Mouse (Mus musculus) lung, adult 2 months (tissue): Measurements from ENCODE around the gene Vps8.

Source experiments
- CTCF ChIP-seq: fragments of 200-500 bp; IDR thresholded peaks from 2 replicates; pipeline ENCODE4 v1.5.1; 2011; ENCODE audit warnings: mild to moderate bottlenecking, low read length, control low read depth; ENCODE audit not compliant: insufficient read depth
- POLR2A ChIP-seq: fragments of 200-500 bp; IDR thresholded peaks from 2 replicates; pipeline ENCODE4 v1.6.1; 2011; ENCODE audit warnings: low read depth, mild to moderate bottlenecking, control low read depth, low read length, borderline replicate concordance; ENCODE audit errors: extremely low read depth

- TF ChIP-seq CTCF (no peak), POLR2A (no peak)
These were observed 18.1 kb downstream of the Vps8 start for GRCm38 (mm10) chr16:21441012-21441411.
